Mouse (Mus musculus): ENCODE measurements around the gene Glmn.

DNA sequence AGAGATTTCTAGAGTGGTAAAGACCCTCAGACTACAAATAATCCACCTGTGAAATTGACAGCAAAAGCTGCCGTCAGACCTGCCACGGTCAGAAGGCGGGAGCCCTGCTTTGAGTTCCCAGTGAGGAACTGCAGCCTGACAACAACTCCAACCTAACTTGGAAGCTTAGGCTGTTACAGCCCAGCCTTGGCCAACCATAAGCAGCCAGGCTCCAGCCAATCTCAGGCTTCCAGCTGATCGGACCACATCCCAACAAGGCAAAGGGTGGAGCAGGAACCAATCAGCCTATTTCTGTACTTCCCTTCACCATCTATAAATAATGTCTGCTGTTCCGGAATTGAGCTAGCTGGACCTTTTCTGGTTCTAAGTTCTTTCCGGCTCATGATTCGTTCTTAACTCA is 75.8 kb downstream of the Glmn start:
- TF ChIP-seq POLR2A (IDR thresholded peaks at IDR 0.05; ENCODE audit: borderline replicate concordance, insufficient read depth, low read length): no peak
- TF ChIP-seq CTCF (IDR thresholded peaks at IDR 0.05; ENCODE audit: borderline replicate concordance, insufficient read depth, low read depth, low read length): no peak
